Mouse (Mus musculus): ENCODE data around the gene Kat5.

DNA sequence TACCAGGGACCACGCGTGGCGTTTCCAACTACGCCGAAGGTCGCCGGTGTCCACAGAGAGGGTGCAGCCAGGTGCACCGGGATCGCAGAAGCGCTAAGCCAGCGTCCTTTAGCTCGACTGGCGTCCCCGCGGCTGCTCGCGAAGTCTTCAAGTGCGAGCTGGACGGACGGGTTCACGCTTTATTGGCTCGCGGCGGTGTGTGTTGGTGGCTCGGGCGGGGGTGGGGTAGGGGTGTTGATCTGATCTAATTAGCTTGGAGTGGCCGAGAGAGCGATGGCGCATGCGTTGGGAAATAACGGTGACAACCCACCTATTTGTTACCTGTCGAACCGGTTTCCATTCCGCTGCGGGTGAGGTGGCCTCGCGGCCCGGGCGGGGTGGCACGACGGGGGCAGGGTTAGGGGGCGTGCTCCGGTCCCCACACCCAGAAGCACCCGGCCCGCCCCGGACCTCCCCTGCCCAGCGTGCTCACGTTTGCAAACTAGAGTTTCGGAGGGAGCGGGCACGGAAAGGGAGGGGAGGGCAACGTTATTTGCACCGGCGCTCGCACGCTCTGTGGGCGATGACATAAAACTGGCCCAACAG is 49.5 kb downstream of the Kat5 start, which contains the start of gene Ovol1:
- TF ChIP-seq CTCF (IDR thresholded peaks at IDR 0.05; ENCODE audit: control insufficient read depth, insufficient read depth, low read length) (no peak), POLR2A (IDR thresholded peaks at IDR 0.05; ENCODE audit: borderline replicate concordance, control insufficient read depth, low read depth, low read length) (no peak)
